Mouse (Mus musculus): Measurements from ENCODE around the gene Pfkl.
"Not testable (repeated sequence)": the region's sequence is repeated elsewhere in the genome, so short reads cannot be mapped to it uniquely, and the experiment has no call there.

The Pfkl gene

GRCm38 (mm10) chr10:77971709-77972553, 38.0 kb downstream of the Pfkl start:
- DNase-seq (ENCODE audit: low read depth, low spot score) = no peak

DNA sequence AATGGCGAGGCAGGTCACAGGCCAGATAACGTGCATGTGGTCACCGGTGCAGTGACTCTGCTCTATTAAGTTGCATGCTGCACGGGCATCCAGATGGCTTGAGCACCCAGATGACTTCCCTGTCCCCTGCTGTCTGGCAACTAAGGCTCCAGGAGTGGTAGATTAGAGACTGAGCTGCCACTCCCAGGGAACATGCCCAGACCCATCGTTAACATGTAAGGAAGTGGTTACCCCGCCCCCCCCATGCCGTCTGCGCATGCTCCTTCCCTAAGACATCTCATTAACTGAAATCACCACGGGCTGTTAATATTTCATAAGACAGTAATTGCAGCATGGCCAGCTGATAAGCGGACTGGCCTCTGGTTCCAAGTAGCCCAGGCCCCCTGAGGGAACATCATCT, 38.7 kb downstream of the Pfkl start:
- no peak for DNase-seq (ENCODE audit: low read depth, low spot score)

DNA sequence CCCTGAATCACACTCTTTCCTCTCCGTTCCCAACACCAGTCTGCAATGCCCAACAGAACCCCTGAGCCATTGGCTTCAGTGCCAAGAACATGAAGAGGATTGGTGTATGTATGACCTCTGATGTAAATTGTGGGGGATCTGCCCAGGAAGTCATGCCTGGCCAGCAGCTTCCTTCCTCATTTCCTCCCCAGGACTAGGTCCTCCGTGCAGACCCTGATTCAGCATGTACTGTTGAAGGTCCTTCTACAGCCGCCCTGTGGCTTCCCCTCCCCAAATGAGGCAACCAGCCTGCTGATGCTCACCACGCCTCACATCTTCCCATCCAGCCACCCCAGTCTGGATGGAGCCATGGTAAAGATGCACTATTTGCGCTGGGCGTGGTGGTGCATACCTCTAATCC, 39.4 kb downstream of the Pfkl start, which contains the start of gene Trpm2:
Gene Trpm2, minus strand, starts transcription at position 83 of the 400 bp plus-strand sequence.
- DNase-seq (ENCODE audit: low read depth, low spot score) = no peak

DNA sequence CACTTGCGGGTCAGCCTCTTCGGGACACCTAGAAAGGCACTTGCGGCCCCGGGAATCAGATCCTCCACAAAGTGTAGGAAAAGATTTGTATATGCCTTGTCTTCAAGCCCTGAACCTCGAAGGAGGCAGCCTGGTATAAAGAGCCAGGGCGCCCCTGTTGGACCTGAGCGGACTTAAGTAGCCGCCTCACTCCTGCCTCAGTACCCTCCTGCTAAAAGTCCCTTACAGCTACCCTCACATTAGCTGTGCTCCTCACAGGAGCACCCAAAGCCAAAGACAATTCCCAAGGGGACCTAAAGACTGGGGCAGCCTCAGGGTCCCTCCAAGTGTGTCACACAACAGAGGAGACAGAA, 39.9 kb downstream of the Pfkl start:
- no peak for DNase-seq (ENCODE audit: low read depth, low spot score)

GRCm38 (mm10) chr10:77969274-77969972, 40.5 kb downstream of the Pfkl start:
- peak; percentile 20 for DNase-seq (ENCODE audit: low read depth, low spot score)

DNA sequence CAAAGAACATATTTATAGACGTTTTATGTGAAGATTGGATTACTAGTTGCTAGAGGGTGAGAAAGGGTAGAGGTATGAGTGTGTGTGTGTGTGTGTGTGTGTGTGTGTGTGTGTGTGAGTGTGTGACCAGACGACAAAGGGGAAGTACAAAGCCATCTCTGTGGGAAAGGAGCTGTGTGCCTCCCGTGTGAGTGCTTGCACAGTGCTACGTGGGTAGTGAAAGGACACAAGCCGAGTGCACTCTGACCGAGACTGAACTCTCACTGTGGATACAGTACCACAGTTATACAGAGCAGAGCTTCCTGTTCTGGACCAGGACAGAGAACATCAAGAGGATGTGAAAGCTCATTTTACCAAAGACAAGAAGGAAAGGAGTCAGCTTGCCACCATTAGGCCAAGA, 45.9 kb downstream of the Pfkl start:
- no peak for DNase-seq (ENCODE audit: low read depth, low spot score)

GRCm38 (mm10) chr10:77962725-77963124, 47.2 kb downstream of the Pfkl start:
- no peak for DNase-seq (ENCODE audit: low read depth, low spot score)

DNA sequence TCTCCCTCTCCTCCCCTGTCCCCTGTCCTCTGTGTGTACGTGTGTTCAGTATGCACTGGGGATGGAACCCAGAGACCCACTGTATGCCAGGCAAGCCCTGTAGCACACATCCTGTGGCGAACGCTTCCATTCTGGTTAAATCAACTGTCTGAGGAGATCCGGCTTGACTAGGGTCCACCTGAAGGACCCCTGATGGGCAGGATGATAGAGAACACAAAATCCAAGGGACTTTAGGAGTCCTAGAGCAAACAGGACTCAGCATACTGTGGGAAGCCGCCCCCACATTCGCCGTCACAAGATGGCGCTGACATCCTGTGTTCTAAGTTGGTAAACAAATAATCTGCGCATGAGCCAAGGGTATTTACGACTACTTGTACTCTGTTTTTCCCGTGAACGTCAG, 59.4 kb downstream of the Pfkl start:
- DNase-seq (ENCODE audit: low read depth, low spot score) = not testable (repeated sequence)

DNA sequence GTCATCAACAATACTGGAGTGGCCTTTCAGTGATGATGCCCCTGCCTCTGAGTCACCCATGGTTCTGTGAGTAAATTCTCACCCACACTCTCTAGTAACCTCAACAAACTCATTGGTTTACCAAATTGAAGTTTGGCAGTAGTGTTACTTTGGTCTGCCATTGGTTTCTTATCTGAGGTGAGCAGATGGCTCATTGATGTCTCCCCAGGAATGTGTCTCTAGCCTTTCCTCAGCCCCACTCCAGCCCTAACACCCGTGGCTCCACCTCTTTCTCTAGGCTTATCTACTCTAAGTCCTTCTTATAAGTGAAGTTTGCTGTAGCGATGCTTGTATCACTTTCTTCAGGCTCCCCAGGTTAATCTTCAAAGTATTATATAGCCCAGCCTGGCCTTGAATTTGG, 70.2 kb downstream of the Pfkl start:
- DNase-seq (ENCODE audit: low read depth, low spot score) = no peak

Data from brain, embryonic 18.5 days (tissue).